Mouse (Mus musculus) heart, adult 2 months (tissue): ENCODE results near the gene Oip5.

Experiments used
- CTCF ChIP-seq: fragments of 200-600 bp; IDR thresholded peaks from 2 replicates; pipeline ENCODE4 v1.8.1; 2022; ENCODE audit warnings: antibody characterized with exemption, mild to moderate bottlenecking, moderate library complexity
- EP300 ChIP-seq: fragments of 200-500 bp; IDR thresholded peaks from 2 replicates; pipeline ENCODE4 v1.6.1; 2011; ENCODE audit warnings: low read depth, low read length, control low read depth; ENCODE audit not compliant: insufficient read depth

DNA sequence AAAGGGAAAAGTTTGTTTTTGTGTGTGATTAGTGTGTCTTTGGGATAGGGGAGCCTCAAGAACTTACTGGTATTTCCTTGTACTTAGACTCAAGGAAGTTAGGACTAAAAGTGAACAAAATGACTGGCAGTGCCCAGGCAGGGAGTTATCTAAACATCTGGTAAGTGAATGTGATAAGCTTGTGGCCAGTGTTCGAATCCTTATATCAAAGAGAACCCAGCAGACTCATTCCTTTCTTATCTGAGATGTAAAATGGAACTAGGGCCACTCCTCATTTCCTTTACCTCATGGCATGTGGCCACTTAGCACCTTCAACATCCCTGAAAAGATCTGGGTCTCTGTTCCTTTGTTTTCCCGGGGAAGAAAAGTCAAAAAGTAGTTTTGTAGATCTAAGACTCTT is 14.4 kb downstream of the Oip5 start:
- no peak for TF ChIP-seq CTCF
- no peak for TF ChIP-seq EP300
